Mouse (Mus musculus): Measurements from ENCODE around the gene Gramd1b. TPM values are rescaled to one million over a fixed set of nuclear protein-coding genes. Genes with fewer than 3 reads are reported as not detected.
A peak's percentile ranks its signal among the peaks of the same experiment; 100 is the strongest.

The Gramd1b gene
- polyA plus RNA-seq, 1 experiment from 2014 or later: 6.1 TPM

DNA sequence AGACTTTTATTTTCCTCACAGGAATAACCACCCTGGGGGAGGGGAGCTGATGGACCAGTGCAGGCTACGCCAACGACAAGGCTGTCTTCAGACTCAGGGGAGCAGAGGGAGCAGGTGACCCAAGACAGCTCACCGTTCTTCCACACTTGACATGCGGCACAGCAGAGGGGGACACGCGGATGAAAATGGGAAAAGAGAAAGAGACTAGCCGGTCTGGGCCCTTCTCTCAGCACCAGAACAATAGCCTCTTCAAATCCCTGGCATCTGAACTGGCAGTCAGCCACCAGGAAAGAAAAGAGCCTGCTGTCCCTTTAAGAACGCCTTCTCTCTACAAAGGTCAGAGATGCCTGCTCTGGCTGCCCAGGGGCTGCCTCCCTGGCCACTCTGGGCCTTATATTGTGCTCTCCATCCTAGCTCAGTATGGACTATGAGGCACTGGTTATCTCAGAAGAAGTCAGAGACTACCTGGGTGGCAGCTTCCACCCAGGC, 172.7 kb downstream of the Gramd1b start:
- Histone ChIP-seq H3K27ac (no peak overlapping the region), H3K36me3 (no peaks in the 10 kb centered on the region), H3K4me3 (no peak overlapping the region), H3K4me1 (peaks cover 13% of the 10 kb centered on the region), H3K27me3 (replicated peaks) (no peaks in the 10 kb centered on the region), H3K9me3 (no peaks in the 10 kb centered on the region), H3K9ac (no peak overlapping the region), H3K4me2 (replicated peaks) (peak overlapping the region; percentile 22; the same call in 1 of the 2 replicates)
- ATAC-seq (ENCODE audit: low FRiP score, low read depth): peak; percentile 41; the same call in 1 of the 2 replicates
- WGBS: 33% methylated on average over 8 of the region's 8 CpGs

DNA sequence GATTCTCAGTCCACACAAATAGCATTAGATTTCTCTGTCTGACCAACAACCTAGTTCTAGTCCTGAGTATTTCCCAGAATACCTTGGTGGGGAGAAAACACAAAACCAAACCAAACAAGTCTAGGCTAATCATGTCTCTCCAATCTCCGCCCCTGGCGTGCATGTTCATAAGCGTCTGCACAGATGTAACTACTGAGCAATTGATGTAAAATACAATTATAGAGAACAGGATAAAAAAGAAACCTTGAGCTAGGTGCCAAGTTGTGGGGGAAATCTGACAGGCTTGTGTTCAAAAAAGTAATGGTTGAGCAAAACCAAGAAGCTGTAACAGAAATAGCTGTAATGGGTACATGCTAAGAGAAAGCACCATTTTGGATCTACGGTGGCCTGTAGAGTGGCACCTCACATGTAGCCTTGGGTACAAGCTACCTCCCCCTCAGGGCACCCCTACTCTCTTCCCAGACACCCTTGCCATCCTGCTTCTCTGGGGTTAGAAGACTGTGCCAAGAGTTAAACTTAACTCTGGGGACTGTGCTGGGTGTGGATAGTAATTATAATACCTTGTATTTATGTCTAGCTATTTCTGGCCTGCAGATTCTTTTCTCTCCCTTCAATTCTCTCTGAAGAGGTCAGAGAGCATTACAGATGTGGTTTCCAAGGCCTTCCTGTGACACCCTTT, 174.3 kb downstream of the Gramd1b start:
- no peak overlapping the region for H3K4me3 ChIP-seq
- H3K27ac ChIP-seq: no peak overlapping the region
- H3K4me1 ChIP-seq: peaks cover 13% of the 10 kb centered on the region
- no peak for ATAC-seq (ENCODE audit: low FRiP score, low read depth)
- H3K9me3 ChIP-seq: no peaks in the 10 kb centered on the region
- H3K4me2 ChIP-seq (replicated peaks): no peak overlapping the region
- 93% methylated on average over 4 of the region's 4 CpGs for WGBS
- no peak overlapping the region for H3K9ac ChIP-seq
- H3K27me3 ChIP-seq (replicated peaks): no peaks in the 10 kb centered on the region
- no peaks in the 10 kb centered on the region for H3K36me3 ChIP-seq

DNA sequence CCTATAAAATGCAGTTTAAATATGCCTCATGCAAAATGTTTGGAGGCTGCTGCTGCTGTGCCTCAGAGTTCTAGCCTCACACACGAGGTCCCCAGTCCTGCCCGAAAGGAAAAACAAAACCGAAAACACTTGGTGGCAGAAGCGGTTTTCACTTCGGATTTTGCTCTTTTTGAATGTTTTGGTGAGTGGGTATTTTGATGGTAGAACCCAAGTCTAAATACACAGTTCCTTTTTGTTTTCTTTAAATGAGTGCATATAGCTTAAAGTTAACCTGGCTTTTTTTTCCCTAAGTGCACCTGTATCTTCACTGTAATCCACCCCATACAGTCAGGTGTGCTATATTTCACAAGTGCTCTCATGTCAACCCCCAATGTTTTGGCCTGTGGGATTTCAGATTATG, 174.8 kb downstream of the Gramd1b start:
- 84% methylated on average over 5 of the region's 5 CpGs for WGBS
- ATAC-seq (ENCODE audit: low FRiP score, low read depth): no peak
- H3K4me1 ChIP-seq: peaks cover 13% of the 10 kb centered on the region

DNA sequence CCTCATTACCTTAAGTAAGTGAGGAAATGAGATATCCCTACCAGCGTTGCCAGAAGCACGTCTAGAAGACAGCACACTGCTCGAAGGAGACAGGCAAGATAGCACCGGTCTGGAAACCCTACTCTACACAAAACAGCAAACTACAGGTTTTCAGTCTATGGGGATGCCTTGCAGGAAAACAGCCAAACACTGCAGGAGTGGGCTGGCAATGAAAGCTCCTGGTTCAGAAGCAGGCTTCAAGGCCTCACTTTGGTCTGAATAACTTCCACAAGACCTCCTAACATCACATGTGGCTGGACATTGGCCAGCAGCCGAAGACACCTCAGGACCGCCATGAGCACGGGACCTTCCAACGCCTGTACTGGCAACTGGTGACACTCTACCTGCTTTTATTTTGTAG, 175.8 kb downstream of the Gramd1b start:
- H3K4me1 ChIP-seq: peaks cover 13% of the 10 kb centered on the region
- no peak overlapping the region for H3K4me2 ChIP-seq (replicated peaks)
- H3K27ac ChIP-seq: no peak overlapping the region
- H3K9me3 ChIP-seq: no peaks in the 10 kb centered on the region
- WGBS: 95% methylated on average over 8 of the region's 8 CpGs
- no peaks in the 10 kb centered on the region for H3K27me3 ChIP-seq (replicated peaks)
- ATAC-seq (ENCODE audit: low FRiP score, low read depth): no peak
- H3K36me3 ChIP-seq: no peaks in the 10 kb centered on the region
- no peak overlapping the region for H3K9ac ChIP-seq
- H3K4me3 ChIP-seq: no peak overlapping the region

More for the DNA sequence above, 174.8 kb downstream of the Gramd1b start:
- no peaks in the 10 kb centered on the region for H3K36me3 ChIP-seq
- no peak overlapping the region for H3K4me3 ChIP-seq
- H3K9ac ChIP-seq: no peak overlapping the region
- no peak overlapping the region for H3K27ac ChIP-seq
- no peaks in the 10 kb centered on the region for H3K27me3 ChIP-seq (replicated peaks)
- no peak overlapping the region for H3K4me2 ChIP-seq (replicated peaks)
- H3K9me3 ChIP-seq: no peaks in the 10 kb centered on the region

DNA sequence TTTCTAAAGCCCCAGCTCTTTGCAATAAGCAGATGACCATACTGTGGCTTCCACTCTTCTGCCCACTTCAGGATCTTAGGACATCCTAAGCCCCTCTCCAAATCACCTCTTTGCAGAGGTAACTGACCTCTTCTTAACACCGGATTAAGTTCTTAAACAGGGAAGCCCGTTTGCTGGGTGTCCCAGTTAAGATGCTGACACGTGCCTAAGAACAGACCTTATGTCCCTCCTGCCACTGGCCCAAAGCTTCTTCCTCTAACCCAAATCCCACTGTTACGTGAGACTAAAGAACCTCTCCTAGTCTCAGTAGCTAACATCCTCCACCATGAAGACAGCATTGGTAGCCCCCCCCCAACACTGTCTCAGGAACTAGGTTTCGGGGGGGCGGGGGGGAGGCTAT, 177.6 kb downstream of the Gramd1b start:
- Histone ChIP-seq H3K4me3 (no peak overlapping the region), H3K27me3 (replicated peaks) (no peaks in the 10 kb centered on the region), H3K36me3 (no peaks in the 10 kb centered on the region), H3K4me1 (peaks cover 6% of the 10 kb centered on the region), H3K9ac (no peak overlapping the region), H3K9me3 (no peaks in the 10 kb centered on the region), H3K27ac (no peak overlapping the region), H3K4me2 (replicated peaks) (no peak overlapping the region)
- WGBS: 95% methylated on average over 6 of the region's 6 CpGs
- ATAC-seq (ENCODE audit: low FRiP score, low read depth): no peak

DNA sequence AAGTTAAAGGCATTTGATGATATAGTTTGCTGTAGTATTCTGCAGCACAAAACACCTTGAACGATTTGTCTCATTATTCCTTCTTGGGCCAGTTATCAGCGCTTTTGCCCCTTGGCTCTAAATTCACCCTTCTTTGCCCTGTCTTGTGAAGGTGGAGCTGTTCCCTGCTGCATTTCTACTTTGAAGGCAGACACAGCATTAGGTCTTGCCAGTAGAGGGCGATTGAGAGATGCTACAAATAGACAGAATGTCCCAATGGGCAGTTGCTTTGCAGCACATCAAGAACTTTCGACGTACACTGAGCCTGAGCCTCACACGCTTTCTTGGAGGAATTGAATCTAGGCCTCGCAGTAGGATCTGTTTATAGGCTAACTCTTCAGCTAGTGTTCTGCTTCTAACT, 180.5 kb downstream of the Gramd1b start:
- H3K27me3 ChIP-seq (replicated peaks): no peaks in the 10 kb centered on the region
- no peak overlapping the region for H3K4me3 ChIP-seq
- H3K9me3 ChIP-seq: no peaks in the 10 kb centered on the region
- H3K9ac ChIP-seq: no peak overlapping the region
- no peaks in the 10 kb centered on the region for H3K36me3 ChIP-seq
- 26% methylated on average over 7 of the region's 7 CpGs for WGBS
- peaks cover 12% of the 10 kb centered on the region for H3K4me1 ChIP-seq
- no peak overlapping the region for H3K27ac ChIP-seq
- ATAC-seq (ENCODE audit: low FRiP score, low read depth): no peak
- no peak overlapping the region for H3K4me2 ChIP-seq (replicated peaks)

DNA sequence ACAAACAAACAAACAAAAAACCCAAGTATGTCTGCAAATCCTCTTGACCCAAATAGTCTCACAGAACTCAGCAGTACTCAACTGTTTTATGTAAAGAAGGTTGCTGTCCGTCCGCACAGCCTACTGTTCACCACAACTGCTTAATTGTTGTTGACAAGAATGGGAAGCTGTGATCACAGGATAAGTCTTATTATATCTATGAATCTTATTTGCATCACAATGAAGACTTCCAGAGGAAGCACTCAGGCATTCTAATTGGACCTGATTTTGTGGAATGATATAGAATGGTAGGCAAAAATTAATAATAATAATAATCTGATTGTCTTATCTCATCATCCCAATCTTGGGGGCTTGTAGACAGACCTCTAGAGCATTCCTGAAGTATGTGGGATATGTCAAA, 181.1 kb downstream of the Gramd1b start:
- no peaks in the 10 kb centered on the region for H3K36me3 ChIP-seq
- no peak for ATAC-seq (ENCODE audit: low FRiP score, low read depth)
- H3K4me3 ChIP-seq: no peak overlapping the region
- no peak overlapping the region for H3K9ac ChIP-seq
- H3K4me1 ChIP-seq: peaks cover 18% of the 10 kb centered on the region
- 51% methylated on average over 2 of the region's 2 CpGs for WGBS
- no peaks in the 10 kb centered on the region for H3K9me3 ChIP-seq
- H3K4me2 ChIP-seq (replicated peaks): no peak overlapping the region
- no peak overlapping the region for H3K27ac ChIP-seq
- no peaks in the 10 kb centered on the region for H3K27me3 ChIP-seq (replicated peaks)

DNA sequence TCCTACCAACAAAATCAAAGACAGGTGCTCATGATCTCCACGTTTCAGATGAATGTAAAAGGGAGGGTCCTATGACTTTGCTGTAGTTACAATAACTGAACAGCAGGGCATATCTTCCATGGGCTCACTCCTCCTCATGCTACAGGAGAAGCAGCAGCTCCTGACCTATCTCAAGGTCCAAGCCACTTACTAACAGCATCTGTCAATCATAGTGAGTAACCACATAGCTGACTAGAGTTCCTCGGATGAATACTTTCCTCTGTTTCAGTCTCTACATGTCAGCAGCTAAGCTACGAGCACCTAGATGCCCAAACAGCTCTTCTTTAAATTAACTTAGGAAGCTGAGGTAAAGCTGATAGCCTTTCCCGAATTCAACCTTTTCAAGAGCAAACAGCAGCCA, 181.6 kb downstream of the Gramd1b start:
- Histone ChIP-seq H3K36me3 (no peaks in the 10 kb centered on the region), H3K4me2 (replicated peaks) (no peak overlapping the region), H3K4me3 (no peak overlapping the region), H3K27ac (no peak overlapping the region), H3K9me3 (no peaks in the 10 kb centered on the region), H3K9ac (no peak overlapping the region), H3K4me1 (peaks cover 23% of the 10 kb centered on the region), H3K27me3 (replicated peaks) (no peaks in the 10 kb centered on the region)
- WGBS: 83% methylated on average over 4 of the region's 4 CpGs
- ATAC-seq (ENCODE audit: low FRiP score, low read depth): no peak

DNA sequence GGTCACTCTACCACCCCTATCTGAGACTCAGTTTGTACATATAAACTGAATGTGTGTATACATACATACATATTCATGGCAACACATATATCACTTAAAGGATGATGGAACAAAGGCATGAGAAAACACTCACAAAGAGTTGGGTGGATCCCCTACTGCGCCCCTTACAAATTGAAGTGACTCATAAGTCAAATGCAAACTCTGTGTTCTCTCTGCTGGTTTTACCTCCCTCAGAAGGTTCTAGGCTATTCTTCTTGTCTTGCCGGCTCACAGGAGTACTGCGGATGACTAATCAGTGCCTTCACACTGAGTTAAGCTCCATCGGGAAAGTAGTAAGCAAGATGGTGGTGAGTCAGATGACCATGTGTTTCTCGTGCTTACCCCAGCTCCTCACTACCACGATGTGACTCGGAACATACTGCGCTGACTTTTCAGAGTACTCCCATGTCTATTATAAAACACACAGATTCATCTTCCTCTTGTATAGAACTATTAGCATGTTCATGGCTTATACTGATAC, 182.4 kb downstream of the Gramd1b start:
- H3K27ac ChIP-seq: no peak overlapping the region
- peaks cover 23% of the 10 kb centered on the region for H3K4me1 ChIP-seq
- no peak overlapping the region for H3K4me2 ChIP-seq (replicated peaks)
- WGBS: 96% methylated on average over 8 of the region's 8 CpGs
- no peaks in the 10 kb centered on the region for H3K9me3 ChIP-seq
- H3K27me3 ChIP-seq (replicated peaks): no peaks in the 10 kb centered on the region
- H3K36me3 ChIP-seq: no peaks in the 10 kb centered on the region
- no peak overlapping the region for H3K9ac ChIP-seq
- ATAC-seq (ENCODE audit: low FRiP score, low read depth): no peak
- no peak overlapping the region for H3K4me3 ChIP-seq

DNA sequence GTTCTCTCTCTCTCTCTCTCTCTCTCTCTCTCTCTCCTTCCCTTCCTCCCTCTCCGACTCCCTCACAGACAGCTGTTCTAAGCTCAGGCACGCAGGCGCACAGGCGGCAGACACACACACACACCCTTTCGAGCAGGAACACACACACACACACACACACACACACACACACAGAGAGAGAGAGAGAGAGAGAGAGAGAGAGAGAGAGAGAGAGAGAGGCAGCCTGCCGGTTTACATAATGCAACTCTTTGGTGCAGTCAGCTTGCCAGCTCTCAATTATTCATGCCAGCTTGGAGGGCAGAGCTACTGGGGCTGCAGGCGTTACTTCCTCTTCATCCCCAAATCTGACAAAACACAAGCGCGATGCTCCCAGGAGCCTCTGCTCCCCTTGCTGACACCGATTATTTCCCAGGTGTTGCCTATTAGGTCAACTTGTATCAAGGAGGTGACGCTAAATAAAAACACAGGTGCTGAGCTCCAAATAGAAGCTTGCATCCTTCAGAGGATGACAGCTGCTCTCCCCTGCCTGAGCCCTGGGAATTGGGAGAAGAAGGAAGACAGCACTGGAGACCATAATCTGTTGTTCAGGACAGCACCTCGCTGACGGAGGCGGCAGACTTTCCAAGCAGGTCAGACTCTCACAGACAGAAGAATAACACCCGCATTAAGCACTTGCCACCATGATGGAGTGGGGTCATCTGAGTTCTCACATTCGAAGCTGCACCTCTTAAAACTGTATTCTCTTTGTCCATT, 184.8 kb downstream of the Gramd1b start:
- Histone ChIP-seq H3K27ac (peak overlapping the region; percentile 26; the same call in 1 of the 2 replicates), H3K9ac (peak overlapping the region; percentile 48), H3K4me1 (peaks cover 23% of the 10 kb centered on the region)

DNA sequence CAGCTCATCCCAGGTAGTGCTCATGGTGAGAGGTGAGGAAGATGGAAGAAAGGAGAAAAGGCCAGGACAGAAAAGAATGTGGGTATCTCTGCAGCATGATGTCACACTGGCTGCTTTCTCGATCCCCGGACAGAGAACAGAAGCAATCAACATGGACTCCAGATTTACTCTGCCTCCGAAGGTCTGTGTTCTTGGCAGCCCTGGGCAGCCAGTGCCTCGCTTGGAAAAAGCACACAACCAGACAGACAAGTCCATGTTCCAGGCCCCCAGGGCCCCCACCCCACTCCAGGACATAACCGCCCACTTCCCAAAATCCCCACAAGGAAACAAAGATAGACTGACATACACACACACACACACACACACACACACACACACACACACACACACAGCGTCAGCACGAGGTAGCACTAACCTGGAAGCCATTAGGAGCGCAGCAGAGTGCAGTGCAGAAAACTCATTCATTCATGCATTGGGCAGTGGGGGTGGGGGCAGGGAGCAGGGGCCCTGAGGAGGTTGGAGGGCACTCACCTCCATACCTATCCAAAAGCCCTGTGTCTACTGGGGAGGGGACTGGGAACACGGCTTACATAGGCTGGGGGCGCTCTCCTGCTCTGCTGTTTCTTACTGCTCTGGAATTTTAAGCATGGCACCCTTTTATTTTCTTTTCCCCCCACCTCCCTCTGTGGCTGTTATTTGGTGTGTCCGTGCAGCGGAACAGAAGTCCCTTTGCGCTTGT, 185.5 kb downstream of the Gramd1b start:
- Histone ChIP-seq H3K9me3 (no peaks in the 10 kb centered on the region), H3K4me2 (replicated peaks) (peak overlapping the region; percentile 63), H3K4me3 (peak overlapping the region; percentile 22), H3K9ac (peak overlapping the region; percentile 48), H3K36me3 (no peaks in the 10 kb centered on the region), H3K27ac (0 out of 2 replicates have a peak overlapping the region, but pooled peaks have one; percentile 26), H3K4me1 (peaks cover 23% of the 10 kb centered on the region), H3K27me3 (replicated peaks) (no peaks in the 10 kb centered on the region)
- peak; percentile 63 for ATAC-seq (ENCODE audit: low FRiP score, low read depth)
- 46% methylated on average over 13 of the region's 13 CpGs for WGBS

More for the DNA sequence above, 184.8 kb downstream of the Gramd1b start:
- peak; percentile 83 for ATAC-seq (ENCODE audit: low FRiP score, low read depth)
- Histone ChIP-seq H3K9me3 (no peaks in the 10 kb centered on the region), H3K36me3 (no peaks in the 10 kb centered on the region), H3K4me2 (replicated peaks) (peak overlapping the region; percentile 63), H3K4me3 (peak overlapping the region; percentile 22), H3K27me3 (replicated peaks) (no peaks in the 10 kb centered on the region)
- 22% methylated on average over 16 of the region's 16 CpGs for WGBS
